Mouse (Mus musculus) bone marrow macrophage, adult 2 months (primary cell): ENCODE measurements around the gene Fam19a2. TPM values are rescaled to one million over a fixed set of nuclear protein-coding genes. Genes with fewer than 3 reads are reported as not detected.

Source experiments
- H3K27ac ChIP-seq: 2 replicates; pipeline ENCODE4 v1.5.1; 2012; ENCODE audit warnings: low read depth, low read length; ENCODE audit not compliant: insufficient read depth
- H3K4me1 ChIP-seq: 2 replicates; pipeline ENCODE4 v1.6.1; 2012; ENCODE audit warnings: low read length; ENCODE audit not compliant: control insufficient read depth, insufficient read depth
- H3K4me3 ChIP-seq: 2 replicates; pipeline ENCODE4 v1.5.1; 2012; ENCODE audit warnings: mild to moderate bottlenecking, low read length, moderate library complexity; ENCODE audit not compliant: insufficient read depth
- CTCF ChIP-seq: IDR thresholded peaks from 2 replicates; pipeline ENCODE4 v1.5.1; 2012; ENCODE audit warnings: low read depth, mild to moderate bottlenecking, low read length, moderate library complexity
- POLR2A ChIP-seq: IDR thresholded peaks from 2 replicates; pipeline ENCODE4 v1.6.1; 2012; ENCODE audit warnings: mild to moderate bottlenecking, low read depth, low read length, borderline replicate concordance
- polyA plus RNA-seq: library from polyadenylated mRNA; stranded (reverse); fragments of >200 nt; gene quantifications from 2 replicates; pipeline ENCODE4 v1.2.4, GENCODE M21; 2012; ENCODE audit not compliant: missing spikeins, insufficient read depth, insufficient read length

The Fam19a2 gene
- polyA plus RNA-seq, 1 experiment = not detected

DNA sequence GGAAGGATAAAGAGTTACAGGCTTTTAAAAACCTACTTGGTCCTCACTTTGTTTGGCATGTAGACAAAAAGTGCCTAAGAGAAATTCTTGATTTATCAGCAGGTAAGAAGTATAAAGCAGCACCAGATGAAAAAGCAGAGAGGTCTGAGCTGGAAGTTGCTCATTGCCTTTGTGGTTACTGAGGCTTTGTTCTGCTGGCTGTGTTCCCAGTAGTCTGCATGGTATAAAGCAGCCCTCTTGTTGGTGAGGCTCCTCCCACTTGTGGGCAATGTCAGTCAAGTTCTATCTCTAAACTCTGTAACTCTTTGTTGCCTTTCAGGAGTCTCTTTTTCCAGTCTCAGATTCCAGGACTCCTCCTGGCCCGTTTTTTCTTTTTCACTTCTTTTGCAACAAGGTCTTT lies 156.5 kb downstream of the Fam19a2 start:
- no peak for TF ChIP-seq POLR2A
- TF ChIP-seq CTCF = no peak
- no peak overlapping the region for H3K4me3 ChIP-seq
- no peaks in the 10 kb centered on the region for H3K4me1 ChIP-seq
- H3K27ac ChIP-seq = no peak overlapping the region

DNA sequence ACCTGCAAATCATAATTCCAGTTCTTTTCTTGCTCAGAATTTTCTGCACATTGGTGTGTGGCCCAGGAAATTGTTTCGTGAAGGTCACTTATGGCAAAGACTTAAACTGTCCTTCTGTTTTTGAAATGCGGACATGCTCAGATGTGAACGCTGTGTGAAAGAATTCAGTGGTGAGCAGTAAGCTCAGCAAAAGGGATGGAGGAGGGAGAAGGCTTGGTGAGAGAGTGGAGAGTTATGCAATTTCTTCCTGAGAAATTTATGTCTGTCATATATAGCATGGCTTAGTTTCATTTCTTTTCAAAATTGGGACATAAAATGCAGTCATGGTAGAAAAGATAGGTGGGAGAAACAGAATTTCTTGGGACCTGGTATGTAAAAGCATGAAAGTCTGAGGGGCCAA lies 160.7 kb downstream of the Fam19a2 start:
- no peak for TF ChIP-seq POLR2A
- no peak overlapping the region for H3K27ac ChIP-seq
- no peak overlapping the region for H3K4me3 ChIP-seq
- no peaks in the 10 kb centered on the region for H3K4me1 ChIP-seq

DNA sequence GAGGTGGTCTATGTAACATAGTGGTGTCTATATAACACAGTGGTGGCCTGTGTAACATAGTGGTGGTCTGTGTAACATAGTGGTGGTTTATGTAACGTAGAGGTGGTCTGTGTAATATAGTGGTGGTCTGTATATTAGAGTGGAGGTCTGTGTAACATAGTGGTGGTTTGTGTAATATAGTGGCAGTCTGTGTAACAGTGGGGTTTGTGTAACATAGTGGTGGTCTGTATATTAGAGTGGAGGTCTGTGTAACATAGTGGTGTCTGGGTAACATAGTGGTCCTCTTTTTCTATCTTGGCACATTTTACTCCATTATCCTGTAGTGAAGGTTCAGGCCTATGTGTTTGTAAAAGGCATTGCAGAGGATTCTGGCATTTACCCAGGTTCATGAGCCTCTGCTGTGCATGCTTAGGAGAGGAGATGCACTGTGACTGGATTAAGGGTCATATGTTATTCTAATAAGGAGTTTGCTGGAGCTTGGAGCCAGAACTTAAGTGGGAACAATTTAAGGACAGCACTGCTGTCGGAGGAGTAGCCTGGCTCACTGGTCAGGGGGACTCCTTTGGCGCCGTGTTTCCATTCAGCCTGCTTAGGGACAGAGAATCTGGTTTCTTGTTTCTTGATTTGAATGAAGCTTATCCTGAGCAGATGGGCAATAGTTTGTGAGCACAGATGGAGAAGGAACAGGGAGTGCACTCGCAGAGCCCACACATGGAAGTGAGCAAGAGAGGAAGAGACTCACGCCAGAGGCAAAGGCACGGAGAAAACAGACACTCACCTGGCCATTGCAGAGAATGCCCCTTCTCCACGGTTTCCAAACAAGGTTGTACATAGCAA lies 162.9 kb downstream of the Fam19a2 start:
- no peak for TF ChIP-seq CTCF
- no peak for TF ChIP-seq POLR2A
- Histone ChIP-seq H3K27ac (no peak overlapping the region), H3K4me1 (no peaks in the 10 kb centered on the region), H3K4me3 (no peak overlapping the region)

DNA sequence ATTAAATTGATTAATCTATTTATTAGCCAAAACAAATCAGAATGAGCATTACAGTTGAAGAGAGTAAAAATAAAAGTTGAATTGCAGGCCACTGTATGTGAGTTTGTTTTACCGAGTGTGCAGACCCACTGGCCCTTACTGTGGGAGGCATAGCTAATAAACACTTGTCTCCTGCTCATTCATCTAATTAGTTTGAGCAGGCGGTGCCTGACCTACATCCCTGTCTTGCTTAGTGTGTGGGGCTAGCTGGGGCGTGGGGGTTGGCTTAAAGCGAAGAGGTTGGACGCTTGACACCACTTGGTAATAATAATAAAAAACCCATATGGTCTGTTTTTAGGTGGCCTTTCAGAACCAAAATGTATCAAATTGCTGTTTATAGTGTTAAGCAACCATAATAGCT lies 167.8 kb downstream of the Fam19a2 start:
- no peak for TF ChIP-seq CTCF
- TF ChIP-seq POLR2A = no peak
- Histone ChIP-seq H3K4me3 (no peak overlapping the region), H3K4me1 (no peaks in the 10 kb centered on the region), H3K27ac (no peak overlapping the region)

DNA sequence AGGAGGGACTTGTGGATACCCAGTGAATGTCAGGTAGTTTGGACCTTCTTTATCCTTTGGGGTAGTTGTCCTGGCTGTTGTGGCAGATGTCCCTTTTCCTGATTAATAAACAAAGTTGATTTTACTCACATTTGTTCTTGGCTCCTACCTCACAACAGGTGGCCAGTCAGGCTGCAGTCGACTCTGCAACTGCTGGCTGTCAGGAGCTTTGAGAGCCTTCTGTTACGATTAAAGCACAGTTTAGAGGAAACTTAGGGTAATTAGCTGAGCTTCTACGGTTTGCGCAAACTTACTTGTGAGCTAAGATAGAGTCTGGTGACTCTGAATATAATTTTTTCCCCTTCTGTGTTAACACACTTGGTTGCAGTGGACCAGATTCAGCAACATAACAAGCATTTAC lies 173.8 kb downstream of the Fam19a2 start:
- Histone ChIP-seq H3K4me1 (no peaks in the 10 kb centered on the region), H3K27ac (no peak overlapping the region), H3K4me3 (no peak overlapping the region)
- TF ChIP-seq POLR2A (no peak), CTCF (no peak)

- Histone ChIP-seq H3K4me3 (no peak overlapping the region), H3K4me1 (no peaks in the 10 kb centered on the region), H3K27ac (no peak overlapping the region)
- TF ChIP-seq POLR2A (no peak), CTCF (no peak)
Observed at GRCm38 (mm10) chr10:123456800-123457199, 193.0 kb downstream of the Fam19a2 start.

DNA sequence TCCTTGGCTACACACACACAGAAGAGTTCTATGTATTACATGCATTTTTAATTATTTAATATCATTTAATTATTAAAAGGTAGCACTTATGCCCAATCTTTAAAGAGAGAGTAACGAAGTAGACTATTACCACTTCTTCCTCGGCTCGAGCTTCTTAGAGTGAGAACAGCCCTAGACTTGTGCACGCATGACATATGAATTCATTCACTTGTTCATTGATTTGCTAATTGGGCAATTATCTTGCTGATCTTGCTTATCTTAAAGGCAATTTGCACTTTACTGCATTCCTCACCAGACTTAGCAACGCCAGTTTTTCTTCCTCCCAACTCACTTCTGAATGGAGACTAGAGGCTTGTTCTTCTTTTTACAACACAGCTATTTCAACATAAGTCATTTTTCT lies 196.7 kb downstream of the Fam19a2 start:
- H3K4me3 ChIP-seq = no peak overlapping the region
- H3K4me1 ChIP-seq = no peaks in the 10 kb centered on the region
- no peak overlapping the region for H3K27ac ChIP-seq
- TF ChIP-seq CTCF = no peak
- no peak for TF ChIP-seq POLR2A

GRCm38 (mm10) chr10:123462305-123462704 lies 198.5 kb downstream of the Fam19a2 start:
- Histone ChIP-seq H3K4me3 (no peak overlapping the region), H3K4me1 (no peaks in the 10 kb centered on the region), H3K27ac (no peak overlapping the region)
- TF ChIP-seq CTCF (no peak), POLR2A (no peak)

GRCm38 (mm10) chr10:123514749-123515148 lies 251.0 kb downstream of the Fam19a2 start:
- H3K4me3 ChIP-seq = no peak overlapping the region
- TF ChIP-seq POLR2A (no peak), CTCF (no peak)
- H3K27ac ChIP-seq = no peak overlapping the region
- H3K4me1 ChIP-seq = no peaks in the 10 kb centered on the region

- H3K4me1 ChIP-seq = no peaks in the 10 kb centered on the region
Observed at GRCm38 (mm10) chr10:123520613-123521012, 256.8 kb downstream of the Fam19a2 start.

More at GRCm38 (mm10) chr10:123520613-123521012, 256.8 kb downstream of the Fam19a2 start:
- Histone ChIP-seq H3K4me3 (no peak overlapping the region), H3K27ac (no peak overlapping the region)
- TF ChIP-seq CTCF (no peak), POLR2A (no peak)
